Mouse (Mus musculus): ENCODE results near the gene Ryk. TPM values are rescaled to one million over a fixed set of nuclear protein-coding genes. Genes with fewer than 3 reads are reported as not detected.

The Ryk gene
- polyA plus RNA-seq, 1 experiment from 2014 or later = 24.1 TPM

DNA sequence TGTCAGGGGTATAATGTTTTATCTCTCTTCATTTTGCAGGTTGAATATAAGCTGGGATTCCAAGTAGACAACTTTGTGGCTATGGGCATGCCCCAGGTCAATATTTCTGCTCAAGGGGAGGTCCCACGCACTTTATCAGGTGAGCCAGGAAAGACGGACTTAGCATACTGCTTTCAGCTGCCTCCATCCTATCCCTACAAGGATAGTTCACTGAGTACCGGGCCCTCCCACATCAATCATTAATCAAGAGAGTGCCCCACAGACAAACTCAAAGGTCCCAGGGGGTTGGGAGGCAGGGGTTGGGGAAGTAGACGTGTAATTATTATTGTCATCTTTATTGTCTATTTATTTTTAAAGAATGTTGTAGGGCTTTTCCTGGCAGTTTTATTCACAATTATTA lies 32.8 kb downstream of the Ryk start:
- ATAC-seq (replicated peaks; ENCODE audit: low FRiP score, low read depth) (no peak), DNase-seq (ENCODE audit: low spot score) (no peak)
- no peak overlapping the region for H3K9ac ChIP-seq (ENCODE audit: low read depth, low read length)
- no peak overlapping the region for H3K4me2 ChIP-seq (ENCODE audit: low read length)
- peaks cover 14% of the 10 kb centered on the region for H3K36me3 ChIP-seq (ENCODE audit: insufficient read depth, low read length)
- H3K9me3 ChIP-seq (replicated peaks; ENCODE audit: low read length) = no peaks in the 10 kb centered on the region
- H3K27me3 ChIP-seq (ENCODE audit: insufficient read depth, low read length) = no peaks in the 10 kb centered on the region
- peaks cover 21% of the 10 kb centered on the region for H3K4me1 ChIP-seq (replicated peaks; ENCODE audit: insufficient read depth, low read length)
- no peak overlapping the region for H3K4me3 ChIP-seq (replicated peaks; ENCODE audit: low read depth, low read length)
- WGBS = 49% methylated on average over 4 of the region's 4 CpGs
- TF ChIP-seq CTCF (IDR thresholded peaks at IDR 0.05; ENCODE audit: low read depth) = no peak
- H3K27ac ChIP-seq = no peak overlapping the region

DNA sequence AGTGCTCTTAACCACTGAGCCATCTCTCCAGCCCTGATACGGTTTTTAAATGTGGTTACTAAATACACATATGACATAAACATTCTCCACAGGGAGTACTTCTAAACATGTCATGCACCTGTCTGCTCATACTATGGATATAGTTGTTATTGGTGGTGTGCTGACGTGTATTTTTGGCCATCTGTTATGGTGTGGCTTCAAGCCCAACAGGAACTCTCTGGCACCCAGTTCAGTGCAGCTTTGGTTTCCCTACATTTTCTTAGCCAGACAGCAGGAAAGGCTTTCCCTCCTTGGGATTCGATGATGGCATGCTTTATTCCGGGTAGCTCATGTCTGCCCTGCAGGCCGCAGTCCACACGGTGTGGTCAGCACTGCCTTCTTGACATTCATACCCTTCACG lies 33.7 kb downstream of the Ryk start:
- no peak for TF ChIP-seq CTCF (IDR thresholded peaks at IDR 0.05; ENCODE audit: low read depth)
- H3K4me2 ChIP-seq (ENCODE audit: low read length) = no peak overlapping the region
- peaks cover 18% of the 10 kb centered on the region for H3K36me3 ChIP-seq (ENCODE audit: insufficient read depth, low read length)
- H3K4me3 ChIP-seq (replicated peaks; ENCODE audit: low read depth, low read length) = no peak overlapping the region
- H3K27ac ChIP-seq = no peak overlapping the region
- no peaks in the 10 kb centered on the region for H3K9me3 ChIP-seq (replicated peaks; ENCODE audit: low read length)
- peaks cover 21% of the 10 kb centered on the region for H3K4me1 ChIP-seq (replicated peaks; ENCODE audit: insufficient read depth, low read length)
- 91% methylated on average over 7 of the region's 7 CpGs for WGBS
- no peak for ATAC-seq (replicated peaks; ENCODE audit: low FRiP score, low read depth)
- H3K27me3 ChIP-seq (ENCODE audit: insufficient read depth, low read length) = no peaks in the 10 kb centered on the region
- H3K9ac ChIP-seq (ENCODE audit: low read depth, low read length) = no peak overlapping the region
- DNase-seq (ENCODE audit: low spot score) = no peak

DNA sequence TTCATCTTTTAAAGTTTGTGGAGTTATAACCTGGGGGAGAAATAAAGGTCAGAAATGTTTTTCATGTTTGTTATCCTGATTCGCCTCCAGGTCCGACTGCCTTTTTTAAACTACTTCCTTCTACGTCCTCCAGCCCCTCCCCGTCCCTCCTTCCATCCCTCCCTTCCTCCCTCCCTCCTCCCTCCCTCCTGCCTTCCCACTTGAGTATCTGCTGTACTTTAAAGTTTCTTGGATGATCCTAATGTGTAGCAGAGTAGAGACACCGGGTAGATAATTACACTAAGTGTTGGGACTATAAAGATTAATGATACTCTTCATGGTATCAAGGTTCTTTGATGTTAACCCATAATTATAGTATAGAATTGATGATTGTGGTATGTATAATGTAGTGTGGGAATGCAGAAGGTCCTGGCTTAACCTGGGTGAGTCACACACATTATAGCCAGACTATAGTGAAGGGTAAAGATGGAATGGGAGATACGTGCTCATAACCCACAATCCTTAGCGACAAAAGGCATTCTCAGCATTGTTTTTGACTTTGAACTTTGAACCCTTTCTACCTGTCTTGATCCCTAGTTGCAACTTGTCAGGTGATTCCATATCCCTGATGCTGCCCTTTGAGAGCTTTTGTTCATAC lies 41.5 kb downstream of the Ryk start:
- Histone ChIP-seq H3K27me3 (ENCODE audit: insufficient read depth, low read length) (no peaks in the 10 kb centered on the region), H3K4me2 (ENCODE audit: low read length) (no peak overlapping the region), H3K27ac (no peak overlapping the region), H3K9ac (ENCODE audit: low read depth, low read length) (no peak overlapping the region), H3K4me1 (replicated peaks; ENCODE audit: insufficient read depth, low read length) (no peaks in the 10 kb centered on the region), H3K4me3 (replicated peaks; ENCODE audit: low read depth, low read length) (no peak overlapping the region), H3K9me3 (replicated peaks; ENCODE audit: low read length) (no peaks in the 10 kb centered on the region), H3K36me3 (ENCODE audit: insufficient read depth, low read length) (peaks cover 40% of the 10 kb centered on the region)
- 78% methylated on average over 7 of the region's 7 CpGs for WGBS
- no peak for DNase-seq (ENCODE audit: low spot score)
- no peak for TF ChIP-seq CTCF (IDR thresholded peaks at IDR 0.05; ENCODE audit: low read depth)
- ATAC-seq (replicated peaks; ENCODE audit: low FRiP score, low read depth) = no peak

DNA sequence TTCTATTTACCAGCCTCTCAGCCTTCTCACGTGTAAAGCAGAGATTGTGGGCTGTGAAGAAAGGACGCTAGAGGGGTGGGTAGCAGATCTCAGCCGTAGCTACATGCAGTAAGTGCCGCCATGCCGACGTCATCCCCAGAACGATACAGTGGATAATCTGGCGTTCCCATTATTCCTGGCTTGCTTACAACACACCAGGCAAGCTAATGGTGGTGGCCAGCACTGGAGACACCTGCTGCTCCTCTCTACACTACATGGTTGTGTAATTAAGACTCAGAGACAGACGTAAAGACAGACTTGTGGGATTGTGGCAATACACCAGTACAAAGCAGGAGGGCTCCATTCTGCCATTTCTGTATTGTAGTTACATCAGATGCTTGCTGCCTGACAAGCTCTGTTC lies 43.2 kb downstream of the Ryk start:
- 87% methylated on average over 9 of the region's 9 CpGs for WGBS

DNA sequence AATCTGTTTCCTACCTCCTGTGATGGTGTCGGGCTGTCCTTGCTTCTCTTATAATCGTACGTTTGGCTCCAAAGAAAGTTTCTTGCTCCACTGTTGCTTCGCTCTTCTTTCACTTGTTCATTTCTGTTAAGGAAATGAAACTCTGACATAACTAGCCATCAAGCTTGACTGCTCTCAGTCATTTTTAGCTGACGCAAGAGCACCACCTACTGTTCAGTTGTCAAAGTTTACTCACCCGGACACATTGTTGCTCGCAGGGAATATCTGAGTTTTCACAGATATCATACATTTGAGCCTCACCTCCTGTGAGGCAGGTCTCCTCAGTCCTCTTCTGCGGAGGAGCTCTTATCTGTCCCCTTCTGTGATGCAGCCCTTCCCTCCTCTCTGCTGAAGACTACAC lies 44.8 kb downstream of the Ryk start:
- H3K27ac ChIP-seq = no peak overlapping the region
- H3K9ac ChIP-seq (ENCODE audit: low read depth, low read length) = no peak overlapping the region
- peaks cover 32% of the 10 kb centered on the region; the same call in 1 of the 2 replicates for H3K36me3 ChIP-seq (ENCODE audit: insufficient read depth, low read length)
- H3K4me2 ChIP-seq (ENCODE audit: low read length) = no peak overlapping the region
- H3K9me3 ChIP-seq (replicated peaks; ENCODE audit: low read length) = no peaks in the 10 kb centered on the region
- H3K4me3 ChIP-seq (replicated peaks; ENCODE audit: low read depth, low read length) = no peak overlapping the region
- no peaks in the 10 kb centered on the region for H3K27me3 ChIP-seq (ENCODE audit: insufficient read depth, low read length)
- WGBS = 57% methylated on average over 8 of the region's 8 CpGs
- peak; percentile 78 for TF ChIP-seq CTCF (IDR thresholded peaks at IDR 0.05; ENCODE audit: low read depth)
- ATAC-seq (replicated peaks; ENCODE audit: low FRiP score, low read depth) (no peak), DNase-seq (ENCODE audit: low spot score) (peak; percentile 79)
- no peaks in the 10 kb centered on the region for H3K4me1 ChIP-seq (replicated peaks; ENCODE audit: insufficient read depth, low read length)

More for the DNA sequence above, 43.2 kb downstream of the Ryk start:
- Histone ChIP-seq H3K4me2 (ENCODE audit: low read length) (no peak overlapping the region), H3K27me3 (ENCODE audit: insufficient read depth, low read length) (no peaks in the 10 kb centered on the region), H3K9ac (ENCODE audit: low read depth, low read length) (no peak overlapping the region), H3K27ac (no peak overlapping the region), H3K36me3 (ENCODE audit: insufficient read depth, low read length) (peaks cover 36% of the 10 kb centered on the region), H3K9me3 (replicated peaks; ENCODE audit: low read length) (no peaks in the 10 kb centered on the region), H3K4me1 (replicated peaks; ENCODE audit: insufficient read depth, low read length) (no peaks in the 10 kb centered on the region), H3K4me3 (replicated peaks; ENCODE audit: low read depth, low read length) (no peak overlapping the region)
- DNase-seq (ENCODE audit: low spot score) = no peak
- TF ChIP-seq CTCF (IDR thresholded peaks at IDR 0.05; ENCODE audit: low read depth) = no peak
- ATAC-seq (replicated peaks; ENCODE audit: low FRiP score, low read depth) = no peak

DNA sequence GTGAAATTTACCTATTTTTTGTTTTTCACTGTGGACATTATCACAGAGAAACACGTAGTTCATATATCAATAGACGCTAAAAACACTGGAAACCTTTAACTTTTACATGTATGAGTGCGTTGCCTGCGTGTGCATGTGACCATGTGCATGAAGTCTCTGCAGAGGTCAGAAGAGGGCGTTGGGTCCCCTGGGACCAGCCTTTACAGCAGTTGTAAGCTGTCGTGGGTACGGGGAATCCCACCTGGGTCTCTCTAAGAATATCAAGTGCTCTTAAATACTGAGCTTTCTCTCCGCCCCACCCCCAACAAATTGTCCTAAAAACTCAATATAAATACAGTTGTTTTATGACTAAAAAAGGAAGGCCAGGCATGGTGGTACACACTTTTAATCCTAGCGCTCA lies 50.0 kb downstream of the Ryk start:
- H3K9ac ChIP-seq (ENCODE audit: low read depth, low read length) = no peak overlapping the region
- no peaks in the 10 kb centered on the region for H3K4me1 ChIP-seq (replicated peaks; ENCODE audit: insufficient read depth, low read length)
- H3K9me3 ChIP-seq (replicated peaks; ENCODE audit: low read length) = no peaks in the 10 kb centered on the region
- ATAC-seq (replicated peaks; ENCODE audit: low FRiP score, low read depth) (no peak), DNase-seq (ENCODE audit: low spot score) (no peak)
- no peak overlapping the region for H3K27ac ChIP-seq
- no peaks in the 10 kb centered on the region for H3K27me3 ChIP-seq (ENCODE audit: insufficient read depth, low read length)
- H3K4me3 ChIP-seq (replicated peaks; ENCODE audit: low read depth, low read length) = no peak overlapping the region
- peaks cover 26% of the 10 kb centered on the region; the same call in 1 of the 2 replicates for H3K36me3 ChIP-seq (ENCODE audit: insufficient read depth, low read length)
- WGBS = 84% methylated on average over 9 of the region's 9 CpGs
- no peak overlapping the region for H3K4me2 ChIP-seq (ENCODE audit: low read length)
- no peak for TF ChIP-seq CTCF (IDR thresholded peaks at IDR 0.05; ENCODE audit: low read depth)

DNA sequence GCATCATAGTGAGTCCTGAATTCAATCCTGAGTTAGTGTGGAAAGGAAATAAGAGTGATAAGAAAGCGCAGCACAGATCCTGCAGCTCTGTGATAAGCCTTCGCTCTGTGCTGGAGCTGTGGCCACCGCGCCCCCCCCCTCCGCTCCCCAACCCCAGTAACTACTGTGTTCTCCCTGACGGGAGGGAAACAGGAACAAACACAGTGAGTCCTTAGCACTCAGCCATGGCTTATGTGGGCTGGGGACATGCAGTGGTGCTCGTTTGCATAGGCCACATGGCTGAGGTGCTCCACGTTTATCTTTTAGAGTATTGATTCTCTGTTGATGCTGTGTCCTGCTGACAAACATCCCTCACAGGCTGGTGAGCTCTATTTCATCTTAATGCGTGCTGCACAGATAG lies 55.4 kb downstream of the Ryk start:
- Histone ChIP-seq H3K9me3 (replicated peaks; ENCODE audit: low read length) (no peaks in the 10 kb centered on the region), H3K27ac (no peak overlapping the region), H3K4me3 (replicated peaks; ENCODE audit: low read depth, low read length) (no peak overlapping the region), H3K4me2 (ENCODE audit: low read length) (no peak overlapping the region), H3K36me3 (ENCODE audit: insufficient read depth, low read length) (peaks cover 27% of the 10 kb centered on the region; the same call in 1 of the 2 replicates), H3K4me1 (replicated peaks; ENCODE audit: insufficient read depth, low read length) (no peaks in the 10 kb centered on the region), H3K9ac (ENCODE audit: low read depth, low read length) (no peak overlapping the region), H3K27me3 (ENCODE audit: insufficient read depth, low read length) (no peaks in the 10 kb centered on the region)
- ATAC-seq (replicated peaks; ENCODE audit: low FRiP score, low read depth) (no peak), DNase-seq (ENCODE audit: low spot score) (no peak)
- no peak for TF ChIP-seq CTCF (IDR thresholded peaks at IDR 0.05; ENCODE audit: low read depth)
- WGBS = 72% methylated on average over 9 of the region's 9 CpGs

Data from kidney, postnatal 0 days (tissue).